ENCODE assay signal across 8 mouse cellular contexts in the genomic region with DNA sequence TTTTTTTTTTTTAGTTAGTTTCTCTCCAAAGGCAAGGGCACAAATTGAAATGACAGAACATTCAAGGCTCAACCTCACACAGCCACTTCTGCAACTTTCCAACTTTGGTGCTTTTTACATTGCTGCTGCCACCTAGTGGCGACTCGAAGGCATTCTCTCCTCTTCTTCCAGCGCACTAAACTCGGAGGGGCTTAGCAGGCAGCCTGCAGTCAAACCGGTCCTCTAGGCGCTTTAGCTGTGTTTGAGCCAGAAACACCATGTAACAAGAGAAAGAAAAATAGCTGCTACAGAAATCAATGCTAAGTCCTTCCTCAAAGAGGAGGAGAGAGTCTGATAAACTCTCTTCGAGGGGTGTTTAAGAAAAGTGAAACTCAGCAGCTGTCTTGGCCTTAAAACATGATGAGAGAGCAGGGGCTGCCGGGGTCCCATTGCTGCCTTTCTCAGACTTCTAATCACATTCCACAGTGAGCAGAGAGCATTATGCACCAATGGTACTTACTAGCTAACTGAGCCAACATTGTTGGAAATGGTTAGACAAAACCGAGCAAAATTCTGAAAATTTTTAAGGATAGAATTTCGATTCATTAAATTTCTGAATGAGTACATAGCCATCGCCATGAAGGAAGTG.
DNase-seq lines count a peak whose midpoint lies in the region; ATAC-seq lines count a peak whose summit lies in the region.

No protein-coding gene starts in this region.

- H3K4me1 ChIP-seq in kidney, embryonic 14.5 days (ENCODE audit: control insufficient read depth, insufficient read depth, low read length), result no peaks in the 10 kb centered on the region
- H3K4me1 ChIP-seq in limb, embryonic 13.5 days, result peaks cover 4% of the 10 kb centered on the region; the same call in 1 of the 2 replicates
- H3K4me1 ChIP-seq in neural tube, embryonic 14.5 days (ENCODE audit: control insufficient read depth, insufficient read depth, low read length), result no peaks in the 10 kb centered on the region

- peak; percentile 88 for ATAC-seq in kidney, embryonic 14.5 days (ENCODE audit: low FRiP score, low TSS enrichment)
- peak; percentile 70; the same call in 1 of the 2 replicates for ATAC-seq in limb, embryonic 13.5 days (ENCODE audit: low FRiP score, low read depth)
- peak; percentile 82; the same call in 1 of the 2 replicates for ATAC-seq in neural tube, embryonic 14.5 days (ENCODE audit: low read depth)

- WGBS in kidney, embryonic 14.5 days, result 34% methylated on average over 11 of the region's 11 CpGs
- WGBS in limb, embryonic 13.5 days, result 31% methylated on average over 11 of the region's 11 CpGs
- 38% methylated on average over 11 of the region's 11 CpGs for WGBS in neural tube, embryonic 14.5 days

- H3K4me3 ChIP-seq in kidney, embryonic 14.5 days (ENCODE audit: low read length), result no peak overlapping the region
- no peak overlapping the region for H3K4me3 ChIP-seq in limb, embryonic 13.5 days
- no peak overlapping the region for H3K4me3 ChIP-seq in neural tube, embryonic 14.5 days (ENCODE audit: low read depth, low read length)

- no peaks in the 10 kb centered on the region for H3K36me3 ChIP-seq in kidney, embryonic 14.5 days (ENCODE audit: control insufficient read depth, insufficient read depth, low read length)
- no peaks in the 10 kb centered on the region for H3K36me3 ChIP-seq in limb, embryonic 13.5 days
- H3K36me3 ChIP-seq in neural tube, embryonic 14.5 days (ENCODE audit: control insufficient read depth, insufficient read depth, low read length), result no peaks in the 10 kb centered on the region

- no peak overlapping the region for H3K9ac ChIP-seq in kidney, embryonic 14.5 days (ENCODE audit: low read depth, low read length)
- no peak overlapping the region for H3K9ac ChIP-seq in limb, embryonic 13.5 days
- no peak overlapping the region for H3K9ac ChIP-seq in neural tube, embryonic 14.5 days (replicated peaks; ENCODE audit: low read depth, low read length)

- no peak overlapping the region for H3K27ac ChIP-seq in kidney, embryonic 14.5 days (ENCODE audit: low read depth, low read length)
- H3K27ac ChIP-seq in limb, embryonic 13.5 days, result no peak overlapping the region
- H3K27ac ChIP-seq in neural tube, embryonic 14.5 days (ENCODE audit: low read depth, low read length), result no peak overlapping the region

- intact Hi-C loops in gastrocnemius, postnatal 14 days (cut with DNase I; ENCODE audit: low total_unique reads), result no loop called here

- no peaks in the 10 kb centered on the region for H3K27me3 ChIP-seq in kidney, embryonic 14.5 days (ENCODE audit: control insufficient read depth, insufficient read depth, low read length)
- no peaks in the 10 kb centered on the region for H3K27me3 ChIP-seq in limb, embryonic 13.5 days
- no peaks in the 10 kb centered on the region for H3K27me3 ChIP-seq in neural tube, embryonic 14.5 days (ENCODE audit: control insufficient read depth, insufficient read depth, low read length)

- H3K9me3 ChIP-seq in kidney, embryonic 14.5 days (ENCODE audit: control insufficient read depth, low read length), result no peaks in the 10 kb centered on the region
- no peaks in the 10 kb centered on the region for H3K9me3 ChIP-seq in limb, embryonic 13.5 days
- no peaks in the 10 kb centered on the region for H3K9me3 ChIP-seq in neural tube, embryonic 14.5 days (ENCODE audit: control insufficient read depth, low read length)

- H3K4me2 ChIP-seq in kidney, embryonic 14.5 days (replicated peaks; ENCODE audit: low read depth, low read length), result no peak overlapping the region
- H3K4me2 ChIP-seq in limb, embryonic 13.5 days (replicated peaks), result peak overlapping the region; percentile 12; the same call in 1 of the 2 replicates
- H3K4me2 ChIP-seq in neural tube, embryonic 14.5 days (ENCODE audit: low read depth, low read length), result no peak overlapping the region

- peak; percentile 47 for DNase-seq in urinary bladder, postnatal 14 days (ENCODE audit: low spot score)
- DNase-seq in urinary bladder, adult 2 months (ENCODE audit: low spot score), result no peak
- DNase-seq in cerebellum, postnatal 14 days, result peak; percentile 77 to 78
- peak; percentile 25 for DNase-seq in gastrocnemius, postnatal 14 days
- DNase-seq in T-cell, adult 2 months (ENCODE audit: low spot score), result no peak

Comparison
In these comparisons a context has a peak if more than half of its experiments do, and no peak if none do; other contexts are left out.
1. DNase-seq: peak in urinary bladder, postnatal 14 days (single experiment), cerebellum, postnatal 14 days (2 of 2) and gastrocnemius, postnatal 14 days (single experiment); none in urinary bladder, adult 2 months (single experiment) and T-cell, adult 2 months (single experiment).
2. Peak in every context shown above with its lines, with median percentiles within 50 percentile points of each other: ATAC-seq.